Mouse (Mus musculus) pancreas, adult 10 weeks (tissue): ENCODE results near the gene Fn3k. TPM values are rescaled to one million over a fixed set of nuclear protein-coding genes. Genes with fewer than 3 reads are reported as not detected.

Experiments used
- polyA plus RNA-seq: library from polyadenylated mRNA; stranded (reverse); fragments of 350-450 nt; fragmentation: Illumina TruSeq; extraction: RNeasy Lipid Tissue Mini Kit (QIAGEN cat#74804); gene quantifications from one replicate; pipeline ENCODE4 v1.2.3, GENCODE M21; 2015; ENCODE audit warnings: low read depth, low replicate concordance; ENCODE audit not compliant: insufficient read depth

The Fn3k gene
- polyA plus RNA-seq, result 5.2 TPM

GRCm38 (mm10) chr11:121434156-121435155 is at the start of gene Fn3k:
TSS of gene Fn3k (plus strand) at chr11:121434913.

GRCm38 (mm10) chr11:121387750-121388553 is 46.8 kb upstream of the Fn3k start, which contains the start of gene Rab40b:
TSS of gene Rab40b (minus strand) at chr11:121388251.

GRCm38 (mm10) chr11:121420830-121421552 is 13.7 kb upstream of the Fn3k start, which contains the start of gene Fn3krp:
TSS of gene Fn3krp (plus strand) at chr11:121421401.

GRCm38 (mm10) chr11:121451753-121452635 is 17.3 kb downstream of the Fn3k start, which contains the start of gene Tbcd:
TSS of gene Tbcd (plus strand) at chr11:121451949.

Other genes starting within 250 kb of the Fn3k start
- gene Hexdc, start 230.5 kb upstream of the Fn3k start, polyA plus RNA-seq, result 6.0 TPM
- 3.0 TPM for gene Ogfod3, start 230.2 kb upstream of the Fn3k start, polyA plus RNA-seq
- gene Cybc1, start 205.6 kb upstream of the Fn3k start, polyA plus RNA-seq, result 7.9 TPM
- 3.6 TPM for gene Narf, start 197.7 kb upstream of the Fn3k start, polyA plus RNA-seq
- gene Foxk2, start 174.9 kb upstream of the Fn3k start, polyA plus RNA-seq, result 3.7 TPM
- 8.1 TPM for gene Wdr45b, start 80.5 kb upstream of the Fn3k start, polyA plus RNA-seq
- 2.3 TPM for gene Rab40b, start 46.7 kb upstream of the Fn3k start, polyA plus RNA-seq
- gene Fn3krp, start 13.5 kb upstream of the Fn3k start, polyA plus RNA-seq, result 2.5 TPM
- gene Tbcd, start 17.0 kb downstream of the Fn3k start, polyA plus RNA-seq, result 11.4 TPM
- 1.1 TPM for gene Zfp750, start 84.4 kb downstream of the Fn3k start, polyA plus RNA-seq
- gene B3gntl1, start 238.2 kb downstream of the Fn3k start, polyA plus RNA-seq, result 2.1 TPM